Mouse (Mus musculus): ENCODE measurements around the gene Plcg1. TPM values are rescaled to one million over a fixed set of nuclear protein-coding genes. Genes with fewer than 3 reads are reported as not detected.

The Plcg1 gene
- polyA plus RNA-seq, 1 experiment from 2014 or later = 44.9 TPM

DNA sequence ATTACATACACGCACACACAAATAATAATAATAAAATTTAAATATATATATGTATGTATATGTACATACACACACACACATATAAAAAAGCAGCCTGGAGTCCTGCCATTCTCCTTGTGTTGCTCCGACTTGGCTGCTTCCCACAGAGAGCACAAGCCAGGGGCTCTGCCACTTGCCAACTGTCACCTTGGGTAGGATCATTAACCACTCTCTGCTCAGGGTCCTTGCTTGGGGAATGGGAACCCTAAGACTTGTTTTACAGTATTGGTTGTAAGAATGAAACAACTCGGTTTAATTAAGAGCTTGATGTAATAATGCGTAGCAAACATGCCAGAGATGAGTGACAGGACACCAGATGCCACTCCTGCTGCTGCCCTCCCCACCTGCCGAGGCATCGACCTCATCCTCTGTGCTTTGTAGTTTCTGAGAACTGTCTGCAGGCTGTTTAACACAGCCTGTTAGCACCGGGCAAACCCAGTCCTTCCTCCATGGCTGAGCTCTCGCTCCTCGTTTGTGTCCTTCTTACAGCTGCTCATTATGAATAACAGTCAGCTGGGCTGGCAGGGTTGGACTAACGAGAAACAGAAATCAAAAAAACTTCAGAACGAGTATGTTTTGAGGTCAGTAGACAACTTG is 9.5 kb downstream of the Plcg1 start:
- WGBS = 77% methylated on average over 11 of the region's 11 CpGs
- Histone ChIP-seq H3K27ac (no peak overlapping the region), H3K4me1 (peaks cover 86% of the 10 kb centered on the region), H3K36me3 (peaks cover 47% of the 10 kb centered on the region), H3K27me3 (ENCODE audit: insufficient read depth, poor library complexity, severe bottlenecking) (no peaks in the 10 kb centered on the region), H3K4me3 (no peak overlapping the region), H3K9me3 (no peaks in the 10 kb centered on the region)
- DNase-seq (ENCODE audit: low spot score) = no peak

DNA sequence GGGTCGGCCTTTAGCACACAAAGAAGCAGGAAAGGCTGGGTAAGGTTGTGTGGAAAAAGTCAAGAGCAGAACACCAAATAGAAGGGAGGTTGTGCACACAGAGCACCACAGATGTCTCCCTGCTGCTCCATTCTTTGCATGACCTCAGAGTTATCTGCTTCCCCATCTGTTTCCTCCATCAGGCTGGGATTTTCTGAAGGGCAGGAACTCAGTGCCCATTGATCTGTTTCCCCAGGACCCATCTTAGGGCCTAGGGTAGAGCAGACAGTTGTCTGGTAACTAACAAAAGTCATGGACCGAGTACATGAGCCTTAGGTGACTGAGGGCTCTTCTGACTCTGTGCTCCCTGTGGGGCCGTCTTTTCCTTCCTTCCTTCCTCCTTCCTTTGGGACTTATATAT is 10.5 kb downstream of the Plcg1 start:
- 0 out of 2 replicates have a peak overlapping the region, but pooled peaks have one; percentile 47 for H3K27ac ChIP-seq
- peaks cover 44% of the 10 kb centered on the region for H3K36me3 ChIP-seq
- WGBS = 61% methylated on average over 3 of the region's 3 CpGs
- DNase-seq (ENCODE audit: low spot score) = no peak
- H3K4me3 ChIP-seq = no peak overlapping the region
- H3K4me1 ChIP-seq = peaks cover 87% of the 10 kb centered on the region
- H3K9me3 ChIP-seq = no peaks in the 10 kb centered on the region
- no peaks in the 10 kb centered on the region for H3K27me3 ChIP-seq (ENCODE audit: insufficient read depth, poor library complexity, severe bottlenecking)

DNA sequence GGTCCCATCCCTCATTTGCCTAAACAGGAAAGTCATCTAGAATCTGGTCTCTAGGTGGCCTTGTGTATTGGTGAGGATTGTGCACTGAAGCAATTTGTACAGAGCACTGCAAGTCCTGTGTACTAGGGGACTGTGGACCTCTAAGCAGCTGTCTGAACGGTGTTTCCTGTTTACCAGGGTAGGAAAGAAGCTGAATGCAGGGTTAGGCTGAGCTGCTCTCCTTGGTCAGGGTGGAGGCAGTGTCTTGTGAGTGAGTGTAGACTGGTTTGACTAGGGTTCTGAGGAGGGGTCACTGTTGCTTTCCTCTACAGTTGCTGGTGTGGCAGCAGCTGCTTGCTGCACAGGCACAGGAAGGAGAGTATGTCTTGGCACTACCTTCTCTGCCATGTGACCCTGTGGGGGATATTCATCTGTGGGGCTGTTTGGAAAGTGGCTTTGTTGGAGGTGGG is 11.1 kb downstream of the Plcg1 start:
- WGBS = 50% methylated on average over 1 of the region's 1 CpGs
- no peak for DNase-seq (ENCODE audit: low spot score)
- no peak overlapping the region for H3K4me3 ChIP-seq
- H3K9me3 ChIP-seq = no peaks in the 10 kb centered on the region
- no peaks in the 10 kb centered on the region for H3K27me3 ChIP-seq (ENCODE audit: insufficient read depth, poor library complexity, severe bottlenecking)
- H3K4me1 ChIP-seq = peaks cover 89% of the 10 kb centered on the region
- H3K36me3 ChIP-seq = peaks cover 44% of the 10 kb centered on the region
- H3K27ac ChIP-seq = peak overlapping the region; percentile 47; the same call in 1 of the 2 replicates

DNA sequence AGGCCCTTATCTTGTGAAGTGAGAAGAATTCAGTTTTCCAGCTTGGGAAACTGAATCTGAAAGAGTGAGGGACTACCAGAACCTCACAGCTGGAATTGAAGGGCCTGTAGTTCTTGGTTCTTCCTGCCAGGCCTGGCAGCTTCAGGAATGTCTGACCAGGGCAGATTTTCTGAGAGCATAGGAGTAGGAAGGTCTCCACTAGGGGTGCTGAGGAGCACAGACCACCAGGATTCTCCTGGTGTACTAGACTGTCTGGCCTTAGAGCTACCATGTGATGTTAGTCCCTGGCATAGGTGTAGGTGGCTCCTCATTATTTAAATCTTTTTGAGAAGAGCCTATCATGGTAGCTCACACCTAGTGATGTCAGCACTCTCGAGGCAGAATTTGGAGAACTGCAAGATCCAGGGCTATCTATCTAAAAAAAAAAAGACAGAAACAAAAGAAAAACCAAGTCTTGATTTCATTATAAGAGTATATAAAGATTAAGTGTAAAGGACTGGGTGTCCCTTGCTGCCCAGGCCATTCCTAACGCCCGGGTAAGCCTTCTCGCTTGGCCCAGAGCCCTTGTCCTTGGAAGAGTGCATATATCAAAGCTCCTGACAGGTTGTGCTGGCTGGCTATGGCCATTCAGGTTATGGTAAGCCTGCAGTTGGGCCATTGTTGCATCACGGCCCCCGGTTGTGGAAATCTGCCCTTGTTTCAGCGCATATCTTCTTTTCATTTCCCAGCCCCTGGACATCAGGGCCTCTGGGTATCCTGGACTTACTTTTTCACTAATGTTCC is 13.1 kb downstream of the Plcg1 start:
- peaks cover 50% of the 10 kb centered on the region for H3K36me3 ChIP-seq
- H3K27me3 ChIP-seq (ENCODE audit: insufficient read depth, poor library complexity, severe bottlenecking) = no peaks in the 10 kb centered on the region
- no peak overlapping the region for H3K4me3 ChIP-seq
- DNase-seq (ENCODE audit: low spot score) = peak; percentile 81
- H3K9me3 ChIP-seq = no peaks in the 10 kb centered on the region
- H3K27ac ChIP-seq = peak overlapping the region; percentile 67; the same call in 1 of the 2 replicates
- H3K4me1 ChIP-seq = peaks cover 70% of the 10 kb centered on the region
- 88% methylated on average over 7 of the region's 7 CpGs for WGBS

DNA sequence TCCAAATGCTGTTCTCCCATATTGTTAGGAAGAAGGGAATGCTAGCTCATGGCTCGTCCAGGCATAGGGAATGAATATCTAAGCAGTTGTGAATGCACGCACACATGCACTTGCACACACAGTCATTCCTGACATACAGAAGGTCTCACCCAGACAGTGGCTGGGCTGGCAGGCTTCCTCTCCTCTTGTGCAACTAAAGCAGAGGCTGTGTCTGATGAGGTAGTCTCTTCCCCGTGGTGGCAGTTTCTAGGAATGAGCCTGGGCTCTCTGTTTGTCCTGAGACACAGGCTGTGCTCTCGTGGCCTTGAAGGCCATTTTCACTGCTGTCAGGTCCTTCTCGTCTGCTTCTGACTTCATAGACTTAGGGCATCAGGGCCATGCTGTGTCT is 13.7 kb downstream of the Plcg1 start:
- Histone ChIP-seq H3K4me1 (peaks cover 64% of the 10 kb centered on the region), H3K27ac (peak overlapping the region; percentile 38; the same call in 1 of the 2 replicates), H3K27me3 (ENCODE audit: insufficient read depth, poor library complexity, severe bottlenecking) (no peaks in the 10 kb centered on the region), H3K36me3 (peaks cover 56% of the 10 kb centered on the region), H3K9me3 (no peaks in the 10 kb centered on the region), H3K4me3 (no peak overlapping the region)
- 76% methylated on average over 5 of the region's 5 CpGs for WGBS
- DNase-seq (ENCODE audit: low spot score) = no peak

DNA sequence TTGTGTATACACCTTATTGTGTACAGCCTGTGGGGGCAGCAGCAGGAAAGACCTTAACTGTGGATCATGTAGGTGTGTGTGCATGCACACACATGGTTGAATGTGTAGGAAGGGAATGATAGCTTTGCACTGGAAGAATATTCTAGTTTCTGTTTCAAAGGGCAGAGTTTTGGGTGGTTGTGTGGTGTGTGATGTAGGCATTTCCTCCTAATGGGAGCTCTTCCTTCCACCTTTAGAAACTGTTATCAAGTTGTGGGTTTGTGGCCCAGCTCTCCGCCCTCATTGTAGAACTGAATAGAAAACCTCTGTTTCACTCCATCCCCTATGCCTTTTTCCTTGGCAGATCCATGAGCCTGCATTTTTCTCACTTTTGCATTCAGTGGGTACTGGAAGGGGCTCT is 14.4 kb downstream of the Plcg1 start:
- WGBS = 89% methylated on average over 1 of the region's 1 CpGs
- H3K9me3 ChIP-seq = no peaks in the 10 kb centered on the region
- H3K27me3 ChIP-seq (ENCODE audit: insufficient read depth, poor library complexity, severe bottlenecking) = no peaks in the 10 kb centered on the region
- no peak for DNase-seq (ENCODE audit: low spot score)
- H3K4me1 ChIP-seq = peaks cover 57% of the 10 kb centered on the region
- H3K36me3 ChIP-seq = peaks cover 61% of the 10 kb centered on the region
- H3K27ac ChIP-seq = no peak overlapping the region
- H3K4me3 ChIP-seq = no peak overlapping the region

DNA sequence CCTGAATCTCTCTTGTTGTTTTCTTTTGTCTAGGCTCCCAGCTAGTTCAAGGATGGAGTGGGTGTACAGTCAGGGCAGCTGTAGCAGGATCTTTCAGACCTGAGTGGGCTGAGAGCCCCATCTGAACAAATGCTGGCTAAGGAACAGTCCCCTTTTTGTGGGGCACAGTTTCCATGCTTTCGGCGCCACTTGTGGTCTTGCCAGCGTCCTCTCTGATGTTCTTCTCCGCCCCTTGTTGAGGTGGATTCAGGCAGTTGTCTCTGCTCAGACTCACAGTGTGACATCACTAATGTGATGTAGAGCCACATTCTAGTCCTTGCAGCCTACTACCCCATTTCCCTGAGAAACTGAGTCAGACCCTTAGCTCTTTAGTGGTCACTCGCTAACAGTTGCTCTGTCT is 15.5 kb downstream of the Plcg1 start:
- Histone ChIP-seq H3K27ac (no peak overlapping the region), H3K9me3 (no peaks in the 10 kb centered on the region), H3K36me3 (peaks cover 73% of the 10 kb centered on the region), H3K4me1 (peaks cover 48% of the 10 kb centered on the region), H3K4me3 (no peak overlapping the region), H3K27me3 (ENCODE audit: insufficient read depth, poor library complexity, severe bottlenecking) (no peaks in the 10 kb centered on the region)
- WGBS = 95% methylated on average over 5 of the region's 5 CpGs
- no peak for DNase-seq (ENCODE audit: low spot score)

DNA sequence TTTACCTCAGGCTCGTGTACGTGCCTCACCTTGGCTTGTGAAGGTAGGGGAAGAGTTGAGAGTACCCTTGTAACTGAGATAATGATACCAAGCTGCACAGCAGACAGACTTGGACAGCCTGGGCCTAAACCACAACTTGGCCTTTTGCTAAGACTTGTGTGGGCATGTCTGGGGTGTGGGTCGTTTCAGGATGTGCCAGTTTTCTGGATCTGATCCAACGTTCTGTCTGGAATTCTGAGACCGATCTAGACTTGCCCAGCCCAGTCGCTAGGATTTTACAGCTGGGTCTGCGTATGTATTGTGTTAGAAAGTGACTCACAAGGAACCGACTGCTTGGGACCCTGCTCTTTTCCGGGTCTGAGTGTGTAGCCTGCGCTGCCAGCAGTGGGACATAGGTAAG is 16.0 kb downstream of the Plcg1 start:
- H3K9me3 ChIP-seq = no peaks in the 10 kb centered on the region
- no peaks in the 10 kb centered on the region for H3K27me3 ChIP-seq (ENCODE audit: insufficient read depth, poor library complexity, severe bottlenecking)
- H3K4me1 ChIP-seq = peaks cover 44% of the 10 kb centered on the region
- WGBS = 87% methylated on average over 10 of the region's 10 CpGs
- no peak for DNase-seq (ENCODE audit: low spot score)
- H3K27ac ChIP-seq = no peak overlapping the region
- H3K36me3 ChIP-seq = peaks cover 74% of the 10 kb centered on the region
- no peak overlapping the region for H3K4me3 ChIP-seq

DNA sequence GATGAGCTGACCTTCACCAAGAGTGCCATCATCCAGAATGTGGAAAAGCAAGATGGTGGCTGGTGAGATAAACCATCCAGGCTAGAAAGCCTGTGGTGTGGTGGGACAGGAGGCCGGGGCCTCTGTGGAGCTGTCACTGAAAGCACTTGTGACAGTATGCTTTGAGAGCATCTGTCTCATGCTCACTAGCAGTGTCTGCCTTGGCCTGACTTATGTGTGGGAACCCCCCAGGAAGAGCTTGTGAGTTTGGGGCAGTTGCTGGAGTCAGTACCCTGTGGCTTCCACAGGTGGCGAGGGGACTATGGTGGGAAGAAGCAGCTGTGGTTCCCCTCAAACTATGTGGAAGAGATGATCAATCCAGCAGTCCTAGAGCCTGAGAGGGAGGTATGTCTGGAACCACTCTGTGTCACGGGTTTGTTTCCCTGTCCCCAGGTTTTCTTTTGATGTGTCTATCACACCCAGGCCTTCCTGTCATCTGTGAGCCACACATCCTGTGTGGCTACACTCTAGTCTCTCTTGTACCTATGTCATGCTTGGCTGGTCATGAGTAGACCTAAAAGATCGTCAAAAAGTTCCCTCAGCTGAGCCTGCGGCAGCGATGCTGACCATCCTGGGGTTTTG is 25.6 kb downstream of the Plcg1 start:
- no peak for DNase-seq (ENCODE audit: low spot score)
- Histone ChIP-seq H3K27me3 (ENCODE audit: insufficient read depth, poor library complexity, severe bottlenecking) (no peaks in the 10 kb centered on the region), H3K4me3 (no peak overlapping the region), H3K36me3 (peaks cover 100% of the 10 kb centered on the region), H3K9me3 (no peaks in the 10 kb centered on the region), H3K4me1 (no peaks in the 10 kb centered on the region), H3K27ac (no peak overlapping the region)
- 79% methylated on average over 6 of the region's 6 CpGs for WGBS

DNA sequence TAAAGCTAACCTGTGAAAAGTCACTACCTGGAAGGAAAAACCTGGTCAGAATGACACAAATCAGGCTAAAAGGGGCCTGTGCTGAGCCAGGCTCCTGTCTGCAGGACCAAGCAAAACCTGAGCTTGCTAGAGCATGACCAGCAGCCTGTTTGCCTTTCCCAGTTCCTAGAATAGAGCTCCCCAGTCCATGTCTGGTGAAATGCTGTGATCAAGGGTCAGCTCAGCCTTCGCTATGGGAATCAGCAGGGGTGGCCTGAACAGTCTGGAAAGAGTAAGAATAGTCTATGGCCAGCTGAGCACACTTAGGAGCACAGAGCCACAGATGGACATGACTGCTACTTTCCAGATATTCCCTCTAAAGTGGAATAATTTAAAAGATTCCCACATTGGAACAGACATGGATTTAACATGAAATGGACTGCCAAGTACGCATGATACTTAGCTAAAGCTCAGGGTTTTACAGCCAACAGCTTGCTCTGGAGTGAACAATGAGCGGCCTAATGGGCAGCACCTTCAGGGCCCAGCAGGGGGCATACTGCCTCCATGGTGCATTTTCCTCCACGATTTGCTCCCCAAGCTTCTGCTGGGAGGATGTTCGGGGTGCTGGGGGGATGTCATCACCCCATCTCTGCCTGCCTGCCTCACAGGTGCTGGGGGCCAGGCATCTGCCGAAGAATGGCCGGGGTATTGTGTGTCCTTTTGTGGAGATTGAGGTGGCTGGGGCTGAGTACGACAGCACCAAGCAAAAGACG is 29.5 kb downstream of the Plcg1 start:
- H3K36me3 ChIP-seq = peaks cover 94% of the 10 kb centered on the region
- no peak for DNase-seq (ENCODE audit: low spot score)
- 88% methylated on average over 9 of the region's 9 CpGs for WGBS
- H3K4me3 ChIP-seq = no peak overlapping the region
- no peaks in the 10 kb centered on the region for H3K27me3 ChIP-seq (ENCODE audit: insufficient read depth, poor library complexity, severe bottlenecking)
- H3K27ac ChIP-seq = no peak overlapping the region
- no peaks in the 10 kb centered on the region for H3K9me3 ChIP-seq
- no peaks in the 10 kb centered on the region for H3K4me1 ChIP-seq

DNA sequence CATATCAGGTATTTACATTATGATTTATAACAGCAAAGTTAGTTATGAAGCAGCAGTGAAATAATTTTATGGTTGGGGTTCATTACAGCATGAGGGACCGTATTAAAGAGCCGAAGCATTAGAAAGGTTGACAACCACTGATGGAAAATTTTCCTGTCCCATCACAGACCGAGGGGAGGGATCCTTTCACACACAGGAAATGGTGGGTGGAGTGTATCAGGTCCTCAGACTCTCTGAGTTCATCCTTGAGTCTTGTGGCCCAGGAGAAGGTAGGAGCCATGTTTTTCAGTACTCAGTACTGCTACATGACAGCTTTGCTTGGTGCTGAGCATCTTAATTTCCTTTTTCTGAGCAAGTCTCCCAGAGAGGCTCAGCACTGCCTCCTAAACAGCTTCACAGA is 32.7 kb downstream of the Plcg1 start:
- peaks cover 74% of the 10 kb centered on the region for H3K36me3 ChIP-seq
- WGBS = 83% methylated on average over 3 of the region's 3 CpGs
- no peak for DNase-seq (ENCODE audit: low spot score)
- no peaks in the 10 kb centered on the region for H3K9me3 ChIP-seq
- H3K4me1 ChIP-seq = no peaks in the 10 kb centered on the region
- no peak overlapping the region for H3K27ac ChIP-seq
- H3K4me3 ChIP-seq = no peak overlapping the region
- no peaks in the 10 kb centered on the region for H3K27me3 ChIP-seq (ENCODE audit: insufficient read depth, poor library complexity, severe bottlenecking)

DNA sequence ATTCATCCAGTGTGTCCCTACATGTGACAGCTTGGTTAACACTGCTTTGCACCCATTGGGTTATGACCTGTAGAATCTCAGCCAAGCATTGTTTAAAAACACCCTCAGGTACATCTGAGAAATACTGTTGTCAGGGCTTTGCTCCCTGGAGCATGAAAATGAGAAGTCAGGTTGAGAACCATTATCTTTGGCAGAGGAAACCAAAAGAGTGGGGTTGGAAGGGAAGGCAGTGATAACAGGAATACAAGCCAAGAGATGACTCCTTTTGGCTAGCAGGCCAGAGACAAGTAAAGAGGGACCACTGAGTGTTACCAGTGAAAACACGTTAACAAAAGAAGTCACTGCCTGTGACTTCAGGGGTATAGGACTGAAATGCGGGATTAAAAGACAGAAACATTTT is 33.3 kb downstream of the Plcg1 start:
- Histone ChIP-seq H3K9me3 (no peaks in the 10 kb centered on the region), H3K27ac (no peak overlapping the region), H3K36me3 (peaks cover 68% of the 10 kb centered on the region), H3K27me3 (ENCODE audit: insufficient read depth, poor library complexity, severe bottlenecking) (no peaks in the 10 kb centered on the region), H3K4me1 (no peaks in the 10 kb centered on the region), H3K4me3 (no peak overlapping the region)
- no peak for DNase-seq (ENCODE audit: low spot score)
- 86% methylated on average over 2 of the region's 2 CpGs for WGBS

All from heart, embryonic 10.5 days (tissue).